Mouse (Mus musculus) cerebellum, adult 18-20 months (tissue): ENCODE measurements around the gene Gm10670.
"Not testable (repeated sequence)": the region's sequence is repeated elsewhere in the genome, so short reads cannot be mapped to it uniquely, and the experiment has no call there.

Experiments used
- DNase-seq, 2 experiments: peaks; one replicate each; pipeline ENCODE4 v3.0.0; 2021

Gene Gm10670

DNA sequence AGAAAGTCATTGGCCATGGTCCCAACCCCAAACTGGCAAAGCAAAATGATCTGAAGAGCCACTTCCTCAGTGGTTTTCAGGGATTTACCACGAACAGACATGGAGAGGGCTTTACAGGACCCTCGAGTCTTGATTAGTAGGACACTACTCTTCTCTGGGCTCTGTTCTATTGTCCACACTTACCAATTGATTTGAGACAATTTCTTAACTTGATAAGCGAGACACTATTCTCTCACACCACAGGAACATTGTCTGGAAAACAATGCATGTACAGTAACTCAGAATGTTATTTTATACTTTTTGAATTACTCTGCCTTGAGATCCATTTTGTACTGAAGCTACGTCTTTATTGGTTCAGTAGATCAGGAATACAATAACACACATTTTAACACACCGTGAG, at the start of gene Gm10670:
Gm10670 (minus strand) TSS at position 101 of the 400 bp plus-strand sequence.
- DNase-seq: not testable (repeated sequence)

DNA sequence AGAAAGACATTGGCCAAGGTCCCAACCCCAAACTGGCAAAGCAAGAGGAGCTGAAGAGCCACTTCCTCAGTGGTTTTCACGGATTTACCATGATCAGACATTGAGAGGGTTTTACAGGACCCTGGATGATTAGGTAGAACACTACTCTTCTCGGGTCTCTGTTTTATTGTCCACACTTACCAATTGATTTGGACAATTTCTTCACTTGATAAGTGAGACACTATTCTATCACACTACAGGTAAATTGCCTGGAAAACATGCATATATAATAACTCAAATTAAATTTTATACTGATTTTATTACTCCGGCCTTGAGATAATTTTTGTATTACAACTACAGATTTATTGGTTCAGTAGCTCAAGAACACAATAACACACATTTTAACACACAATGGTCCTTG, 35.7 kb upstream of the Gm10670 start, which contains the start of gene Vmn1r103:
Vmn1r103 (minus strand) TSS at position 101 of the 400 bp plus-strand sequence.
- DNase-seq: not testable (repeated sequence)

DNA sequence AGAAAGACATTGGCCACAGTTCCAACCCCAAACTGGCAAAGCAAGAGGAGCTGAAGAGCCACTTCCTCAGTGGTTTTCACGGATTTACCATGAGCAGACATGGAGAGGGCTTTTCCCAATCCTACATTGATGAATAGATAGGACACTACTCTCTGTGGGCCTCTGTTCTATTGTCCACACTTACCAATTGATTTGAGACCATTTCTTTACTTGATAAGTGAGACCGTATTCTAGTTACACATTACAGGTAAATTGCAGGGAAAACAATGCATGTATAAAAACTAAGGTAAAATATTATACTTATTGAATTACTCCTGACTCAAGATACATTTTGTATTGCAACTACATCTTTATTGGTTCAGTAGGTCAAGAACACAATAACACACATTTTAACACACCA, 32.2 kb downstream of the Gm10670 start, which contains the start of gene Vmn1r101:
Vmn1r101 (minus strand) TSS at position 101 of the 400 bp plus-strand sequence.
- not testable (repeated sequence) for DNase-seq
